Mouse (Mus musculus) bone marrow macrophage, adult 2 months (primary cell): Measurements from ENCODE around the gene Kalrn. TPM values are rescaled to one million over a fixed set of nuclear protein-coding genes. Genes with fewer than 3 reads are reported as not detected.

Experiments
- H3K27ac ChIP-seq: 2 replicates; pipeline ENCODE4 v1.5.1; 2012; ENCODE audit warnings: low read depth, low read length; ENCODE audit not compliant: insufficient read depth
- H3K4me1 ChIP-seq: 2 replicates; pipeline ENCODE4 v1.6.1; 2012; ENCODE audit warnings: low read length; ENCODE audit not compliant: control insufficient read depth, insufficient read depth
- H3K4me3 ChIP-seq: 2 replicates; pipeline ENCODE4 v1.5.1; 2012; ENCODE audit warnings: mild to moderate bottlenecking, low read length, moderate library complexity; ENCODE audit not compliant: insufficient read depth
- CTCF ChIP-seq: IDR thresholded peaks from 2 replicates; pipeline ENCODE4 v1.5.1; 2012; ENCODE audit warnings: low read depth, mild to moderate bottlenecking, low read length, moderate library complexity
- POLR2A ChIP-seq: IDR thresholded peaks from 2 replicates; pipeline ENCODE4 v1.6.1; 2012; ENCODE audit warnings: mild to moderate bottlenecking, low read depth, low read length, borderline replicate concordance
- polyA plus RNA-seq: library from polyadenylated mRNA; stranded (reverse); fragments of >200 nt; gene quantifications from 2 replicates; pipeline ENCODE4 v1.2.4, GENCODE M21; 2012; ENCODE audit not compliant: missing spikeins, insufficient read depth, insufficient read length

Kalrn gene
- polyA plus RNA-seq, 1 experiment: not detected

DNA sequence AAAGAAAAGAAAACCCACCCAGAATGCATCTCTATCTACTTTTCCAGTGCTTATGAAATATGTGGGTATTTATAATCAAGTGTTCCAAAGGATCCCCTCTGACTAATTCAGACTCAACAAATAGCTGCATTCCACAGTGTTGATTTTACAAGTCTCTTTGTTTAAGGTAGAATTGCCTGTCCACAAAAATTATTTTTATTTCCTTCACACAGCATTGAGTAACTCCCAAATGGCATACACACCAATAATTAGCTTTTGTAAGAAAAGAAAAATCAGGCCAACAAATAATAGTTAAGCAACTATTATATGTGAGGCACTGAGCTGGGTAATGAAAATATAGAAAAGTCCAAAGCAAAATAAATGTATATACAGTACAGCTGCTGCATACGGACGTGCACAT lies 12.9 kb downstream of the Kalrn start:
- Histone ChIP-seq H3K4me1 (no peaks in the 10 kb centered on the region), H3K4me3 (no peak overlapping the region), H3K27ac (no peak overlapping the region)
- TF ChIP-seq CTCF: no peak
- TF ChIP-seq POLR2A: no peak

- no peak overlapping the region for H3K4me3 ChIP-seq
- TF ChIP-seq CTCF (no peak), POLR2A (no peak)
- no peaks in the 10 kb centered on the region for H3K4me1 ChIP-seq
- H3K27ac ChIP-seq: no peak overlapping the region
These were observed 15.4 kb downstream of the Kalrn start for GRCm38 (mm10) chr16:34557891-34558290.

DNA sequence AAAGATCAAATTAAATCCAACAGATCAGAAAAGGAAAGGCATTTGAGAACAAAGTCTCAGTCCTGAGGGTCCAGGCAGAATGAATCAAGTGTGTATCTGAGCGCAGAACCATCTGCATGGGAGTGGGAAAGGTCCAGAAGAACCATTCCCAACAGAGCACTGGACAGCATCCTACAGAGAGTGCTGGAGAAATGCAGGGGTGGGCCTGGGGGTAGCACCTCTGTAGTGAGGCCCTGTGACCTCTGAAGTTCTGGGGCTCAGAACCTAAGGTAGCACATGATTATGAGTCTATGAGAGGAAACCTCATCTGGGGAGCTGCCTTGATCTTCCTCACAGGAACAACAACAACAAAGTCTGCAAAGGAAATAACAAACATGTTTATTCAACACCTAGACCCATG lies 20.6 kb downstream of the Kalrn start:
- TF ChIP-seq CTCF (no peak), POLR2A (no peak)
- no peaks in the 10 kb centered on the region for H3K4me1 ChIP-seq

GRCm38 (mm10) chr16:34549470-34549999 lies 23.8 kb downstream of the Kalrn start:
- Histone ChIP-seq H3K4me1 (no peaks in the 10 kb centered on the region), H3K27ac (no peak overlapping the region), H3K4me3 (no peak overlapping the region)
- TF ChIP-seq CTCF (no peak), POLR2A (no peak)

More for the DNA sequence above, 20.6 kb downstream of the Kalrn start:
- H3K27ac ChIP-seq: no peak overlapping the region
- H3K4me3 ChIP-seq: no peak overlapping the region

DNA sequence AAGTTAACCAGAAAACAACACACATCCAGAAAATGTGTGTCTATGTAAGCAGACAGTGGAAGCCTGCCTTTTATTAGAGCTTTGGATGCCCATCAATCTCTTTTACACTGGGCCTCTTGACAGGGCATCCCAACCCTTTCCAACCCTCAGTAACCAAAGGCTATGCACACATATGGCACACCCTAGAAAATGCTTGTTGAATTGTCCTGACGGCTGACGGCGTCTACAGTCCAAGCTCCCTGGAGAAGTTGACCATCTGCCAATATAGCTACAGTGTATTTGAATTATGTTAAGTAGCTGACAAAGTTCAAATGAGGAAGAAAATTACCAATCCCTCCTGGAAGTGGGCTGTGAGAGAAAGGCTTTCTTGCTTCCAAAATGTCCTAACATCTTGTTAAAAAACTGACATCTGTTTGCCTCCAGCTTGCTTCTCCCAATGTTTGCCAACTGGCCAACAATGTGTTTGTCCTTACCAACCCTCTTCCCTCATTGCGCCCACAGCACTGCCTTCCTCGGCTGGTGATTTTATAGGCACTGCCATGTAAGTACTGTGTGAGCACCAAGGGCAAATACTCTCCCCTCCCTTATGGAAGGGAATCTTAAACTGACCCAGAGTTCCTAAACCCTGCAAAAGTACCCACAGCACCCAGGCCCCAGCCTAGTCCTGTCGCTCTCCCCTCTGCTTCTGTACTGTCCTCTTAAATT lies 26.4 kb downstream of the Kalrn start:
- Histone ChIP-seq H3K4me3 (no peak overlapping the region), H3K4me1 (no peaks in the 10 kb centered on the region), H3K27ac (no peak overlapping the region)
- no peak for TF ChIP-seq CTCF
- no peak for TF ChIP-seq POLR2A

- Histone ChIP-seq H3K27ac (no peak overlapping the region), H3K4me3 (no peak overlapping the region), H3K4me1 (no peaks in the 10 kb centered on the region)
- TF ChIP-seq POLR2A (no peak), CTCF (no peak)
These were observed 29.6 kb downstream of the Kalrn start for GRCm38 (mm10) chr16:34543754-34544153.

DNA sequence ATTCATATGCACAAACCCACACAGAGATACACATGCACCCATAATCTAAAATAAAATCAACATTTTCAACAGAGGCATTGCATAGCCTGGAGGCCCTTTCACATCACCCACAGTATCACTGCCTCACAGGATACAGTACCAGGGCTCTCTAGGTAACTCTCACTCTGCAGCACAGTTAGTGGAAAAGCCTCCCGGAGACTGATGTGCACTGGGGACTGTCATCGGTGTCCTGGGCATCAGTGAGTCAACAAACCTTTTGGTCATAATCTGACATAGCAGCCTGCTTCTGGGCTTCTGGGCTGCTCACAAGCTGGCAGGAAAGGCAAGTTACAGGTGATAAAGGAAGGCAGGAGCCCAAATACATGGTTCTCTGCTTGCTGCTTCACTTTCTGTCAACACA lies 31.0 kb downstream of the Kalrn start:
- no peak overlapping the region for H3K27ac ChIP-seq
- H3K4me1 ChIP-seq: no peaks in the 10 kb centered on the region
- TF ChIP-seq POLR2A (no peak), CTCF (no peak)

GRCm38 (mm10) chr16:34538679-34539185 lies 34.6 kb downstream of the Kalrn start:
- no peak for TF ChIP-seq CTCF
- no peak for TF ChIP-seq POLR2A
- Histone ChIP-seq H3K4me1 (no peaks in the 10 kb centered on the region), H3K27ac (no peak overlapping the region), H3K4me3 (no peak overlapping the region)

More for the DNA sequence above, 31.0 kb downstream of the Kalrn start:
- no peak overlapping the region for H3K4me3 ChIP-seq

GRCm38 (mm10) chr16:34536300-34536699 lies 37.0 kb downstream of the Kalrn start:
- no peak for TF ChIP-seq POLR2A
- TF ChIP-seq CTCF: no peak
- no peak overlapping the region for H3K27ac ChIP-seq
- H3K4me3 ChIP-seq: no peak overlapping the region
- no peaks in the 10 kb centered on the region for H3K4me1 ChIP-seq

DNA sequence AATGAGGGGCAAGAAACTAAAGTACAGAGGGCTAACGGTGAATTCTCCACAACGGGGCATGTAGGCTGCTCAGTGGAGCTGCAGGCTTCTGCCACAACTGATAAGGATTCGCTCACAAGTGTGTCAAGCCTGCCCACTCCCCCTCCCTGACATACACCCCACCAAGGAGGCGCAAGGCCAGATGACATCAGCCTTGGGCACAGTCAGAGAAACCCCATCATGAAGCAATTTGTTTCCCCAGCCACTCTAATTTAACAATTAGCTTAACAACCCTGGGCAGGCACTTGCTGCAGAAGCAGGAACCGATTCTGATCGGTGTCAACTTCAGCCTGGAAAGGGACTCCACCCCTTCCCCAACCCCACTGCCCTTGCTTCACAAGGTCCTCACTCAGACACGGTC lies 38.2 kb downstream of the Kalrn start:
- Histone ChIP-seq H3K27ac (no peak overlapping the region), H3K4me3 (no peak overlapping the region), H3K4me1 (no peaks in the 10 kb centered on the region)
- TF ChIP-seq CTCF (no peak), POLR2A (no peak)
